Mouse (Mus musculus): ENCODE results near the gene Hoxc9.

GRCm38 (mm10) chr15:102934438-102934837, 41.8 kb upstream of the Hoxc9 start:
- TF ChIP-seq POLR2A (IDR thresholded peaks at IDR 0.05; ENCODE audit: low read depth, low read length) (no peak), CTCF (IDR thresholded peaks at IDR 0.05; ENCODE audit: borderline replicate concordance, insufficient read depth, low read length) (no peak)

Measured in embryonic fibroblast, embryonic 13.5 days (primary cell).